Mouse (Mus musculus) CH12.LX (cell line): ENCODE results near the gene Mst1.

Source experiments
- CTCF ChIP-seq, 2 experiments: IDR thresholded peaks in 1 of 2; conservative IDR thresholded peaks in 1 of 2; 2 replicates each; pipeline ENCODE4 v1.5.1; 2011 to 2012; ENCODE audit warnings: low read depth in 2 of 2, low read length in 2 of 2, improper control_type of control experiment in 1 of 2, inconsistent platforms in 1 of 2, mild to moderate bottlenecking in 1 of 2, moderate library complexity in 1 of 2
- MAZ ChIP-seq: IDR thresholded peaks from 2 replicates; pipeline ENCODE4 v1.6.1; 2012; ENCODE audit warnings: low read depth, mild to moderate bottlenecking, inconsistent platforms, low read length, improper control_type of control experiment, moderate library complexity
- MYC ChIP-seq: IDR thresholded peaks from 2 replicates; pipeline ENCODE4 v1.6.1; 2011; ENCODE audit warnings: low read depth, mild to moderate bottlenecking, improper control_type of control experiment, low read length
- POLR2A ChIP-seq: IDR thresholded peaks from 2 replicates; pipeline ENCODE4 v1.6.1; 2011; ENCODE audit warnings: low read depth, mild to moderate bottlenecking, improper control_type of control experiment, low read length
- RCOR1 ChIP-seq: conservative IDR thresholded peaks from 2 replicates; pipeline ENCODE4 v1.6.1; 2012; ENCODE audit warnings: low read depth, mild to moderate bottlenecking, inconsistent platforms, low read length, improper control_type of control experiment
- SMC3 ChIP-seq: IDR thresholded peaks from 2 replicates; pipeline ENCODE4 v1.6.1; 2011; ENCODE audit warnings: low read depth, low read length, improper control_type of control experiment
- TBP ChIP-seq: conservative IDR thresholded peaks from 2 replicates; pipeline ENCODE4 v1.6.1; 2011; ENCODE audit warnings: low read depth, low read length, improper control_type of control experiment
- ZC3H11A ChIP-seq: IDR thresholded peaks from 2 replicates; pipeline ENCODE4 v1.6.1; 2012; ENCODE audit warnings: low read depth, mild to moderate bottlenecking, inconsistent platforms, low read length, improper control_type of control experiment

GRCm38 (mm10) chr9:108057262-108057562 is 23.0 kb upstream of the Mst1 start:
- TF ChIP-seq CTCF (conservative IDR thresholded peaks at IDR 0.05 in 1 of 2, IDR thresholded peaks at IDR 0.05 in 1 of 2; ENCODE audit: low read depth in 2 of 2, low read length in 2 of 2) (no peak), RCOR1 (no peak), MAZ (no peak), MYC (no peak), POLR2A (no peak), ZC3H11A (no peak), TBP (no peak), SMC3 (no peak)
